Mouse (Mus musculus) heart, postnatal 0 days (tissue): ENCODE results near the gene Fnbp1.

Source experiments
- CTCF ChIP-seq: IDR thresholded peaks from 2 replicates; pipeline ENCODE4 v1.5.1; 2016; ENCODE audit warnings: antibody characterized with exemption, control low read depth, low read depth
- EP300 ChIP-seq: IDR thresholded peaks from 2 replicates; pipeline ENCODE4 v1.6.1; 2016; ENCODE audit warnings: antibody characterized with exemption, low read depth

DNA sequence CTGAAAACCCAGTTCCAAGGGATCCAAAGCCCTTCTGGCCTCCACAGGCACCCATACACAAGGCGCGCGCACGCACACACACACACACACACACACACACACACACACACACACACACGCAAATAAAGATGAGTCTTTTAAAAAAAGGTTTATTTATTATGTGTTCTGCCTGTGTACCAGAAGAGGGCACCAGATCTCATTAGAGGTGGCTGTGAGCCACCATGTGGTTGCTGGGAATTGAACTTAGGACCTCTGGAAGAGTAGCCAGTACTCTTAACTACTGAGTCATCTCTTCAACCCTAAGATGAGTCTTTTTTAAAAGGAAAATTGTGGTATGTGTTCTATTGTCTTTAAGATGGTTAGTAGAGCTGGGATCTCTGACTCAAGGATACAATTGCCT, 30.7 kb upstream of the Fnbp1 start:
- TF ChIP-seq CTCF (peak; percentile 25; the same call in 1 of the 2 replicates), EP300 (no peak)
